Mouse (Mus musculus) liver, embryonic 14.5 days (tissue): ENCODE measurements around the gene Magoh. TPM values are rescaled to one million over a fixed set of nuclear protein-coding genes. Genes with fewer than 3 reads are reported as not detected.

Experiments
- ATAC-seq: fragments of 200-750 bp; cut with Nextera tagmentation; 2 replicates; pipeline ENCODE4 v1.8.0; 2017; ENCODE audit warnings: moderate number of reproducible peaks, mild to moderate bottlenecking, moderate library complexity; ENCODE audit not compliant: insufficient read depth
- DNase-seq, 3 experiments: peaks; one replicate each; pipeline ENCODE4 v3.0.0-alpha.2; 2012 to 2013; ENCODE audit warnings: low read depth in 3 of 3, low spot score in 3 of 3
- H3K27ac ChIP-seq: fragments of 300-500 bp; sonication (generic); 2 replicates; pipeline ENCODE4 v1.5.1; 2014; ENCODE audit warnings: moderate library complexity, mild to moderate bottlenecking, control low read depth, inconsistent platforms
- H3K27me3 ChIP-seq: fragments of 300-500 bp; sonication (generic); 2 replicates; pipeline ENCODE4 v1.6.1; 2014; ENCODE audit warnings: mild to moderate bottlenecking, low read length, moderate library complexity; ENCODE audit not compliant: control insufficient read depth, insufficient read depth
- H3K36me3 ChIP-seq: fragments of 300-500 bp; sonication (generic); replicated peaks from 2 replicates; pipeline ENCODE4 v1.6.1; 2014; ENCODE audit warnings: low read depth; ENCODE audit not compliant: control insufficient read depth, insufficient read depth
- H3K4me1 ChIP-seq, 2 experiments: fragments of 200-500 bp in 1 of 2; fragments of 300-500 bp in 1 of 2; sonication (generic) in 1 of 2; replicated peaks; 2 replicates each; pipeline ENCODE4 v1.6.1; 2012 to 2014; ENCODE audit warnings: antibody characterized with exemption in 1 of 2, inconsistent platforms in 1 of 2, low read length in 1 of 2; ENCODE audit not compliant: control insufficient read depth in 2 of 2, insufficient read depth in 2 of 2
- H3K4me2 ChIP-seq: fragments of 300-500 bp; sonication (generic); 2 replicates; pipeline ENCODE4 v1.6.1; 2014; ENCODE audit warnings: low read depth, mild to moderate bottlenecking, control low read depth, moderate library complexity
- H3K4me3 ChIP-seq, 2 experiments: fragments of 200-500 bp in 1 of 2; fragments of 300-500 bp in 1 of 2; sonication (generic) in 1 of 2; 2 replicates each; pipeline ENCODE4 v1.5.1; 2012 to 2014; ENCODE audit warnings: low read depth in 2 of 2, low read length in 2 of 2, mild to moderate bottlenecking in 2 of 2, control low read depth in 1 of 2, inconsistent platforms in 1 of 2, moderate library complexity in 1 of 2; ENCODE audit not compliant: insufficient read depth in 1 of 2
- H3K9ac ChIP-seq: fragments of 300-500 bp; sonication (generic); replicated peaks from 2 replicates; pipeline ENCODE4 v1.6.1; 2014; ENCODE audit warnings: mild to moderate bottlenecking, control low read depth, moderate library complexity
- H3K9me3 ChIP-seq: fragments of 300-500 bp; sonication (generic); 2 replicates; pipeline ENCODE4 v1.6.1; 2016; ENCODE audit warnings: low read length, mixed read lengths; ENCODE audit not compliant: control insufficient read depth
- CTCF ChIP-seq: IDR thresholded peaks from 2 replicates; pipeline ENCODE4 v1.5.1; 2016; ENCODE audit warnings: antibody characterized with exemption, low read depth, control low read depth
- EP300 ChIP-seq: IDR thresholded peaks from 2 replicates; pipeline ENCODE4 v1.6.1; 2016; ENCODE audit warnings: antibody characterized with exemption, low read depth
- WGBS: fragments of 180-500 bp; shearing (Covaris S2); extraction: QIAGEN DNeasy Blood & Tissue Kit; methylation state at CpG from one replicate; pipeline ENCODE4 v1.1.7; 2014; ENCODE audit not compliant: insufficient replicate concordance; 5-methylcytosine and 5-hydroxymethylcytosine counted together
- polyA plus RNA-seq, 2 experiments: library from polyadenylated mRNA; depleted of rRNA in 1 of 2; stranded (reverse) in 1 of 2; unstranded in 1 of 2; fragments of >200 nt; fragmentation: Nextera tagmentation in 1 of 2; extraction: Ambion mirVana in 1 of 2; gene quantifications; 2 replicates each; pipeline versions ENCODE4 v1.2.1 to v1.2.3; 2012 to 2014

Gene Magoh
- polyA plus RNA-seq, 2 experiments = 100 to 111 TPM

- 74% methylated on average over 2 of the region's 2 CpGs for WGBS
- H3K27ac ChIP-seq = no peak overlapping the region
Observed at GRCm38 (mm10) chr4:107920336-107920735, 40.8 kb downstream of the Magoh start.

DNA sequence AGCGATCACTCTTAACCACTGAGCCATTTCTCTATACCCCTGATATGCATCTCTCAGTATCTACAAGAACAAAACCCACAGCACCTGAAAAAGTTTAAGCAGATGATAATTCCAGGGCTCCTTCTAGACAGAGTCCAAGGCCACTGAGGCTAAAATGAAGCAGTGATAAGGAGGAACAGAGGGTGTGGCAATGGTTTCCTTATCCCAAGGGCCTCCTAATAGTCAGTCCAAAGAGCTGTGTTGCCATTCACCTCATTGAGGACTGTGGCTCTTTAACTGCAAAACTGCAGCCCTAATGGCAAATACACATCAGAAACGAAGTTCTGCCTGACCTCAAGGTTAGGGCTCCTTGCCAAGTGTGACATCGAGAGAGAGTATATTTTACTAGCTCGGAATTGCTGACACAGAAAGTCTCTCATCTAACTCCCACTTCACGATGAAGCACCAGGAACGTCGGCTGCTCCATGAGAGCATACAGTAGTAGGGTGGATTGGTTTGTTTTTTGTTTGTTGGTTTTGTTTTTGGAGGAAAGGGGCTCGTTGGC lies 41.7 kb downstream of the Magoh start:
- Histone ChIP-seq H3K9me3 (no peaks in the 10 kb centered on the region), H3K4me2 (peak overlapping the region; percentile 76), H3K9ac (no peak overlapping the region; the same call in 1 of the 2 replicates), H3K4me3 (0 out of 4 replicates have a peak overlapping the region, but pooled peaks of 1 of the 2 experiments have one; percentile 10), H3K4me1 (peaks cover 25 to 27% of the 10 kb centered on the region in 2 experiments), H3K27me3 (no peaks in the 10 kb centered on the region), H3K27ac (peak overlapping the region; percentile 64), H3K36me3 (no peaks in the 10 kb centered on the region)
- WGBS = 55% methylated on average over 8 of the region's 8 CpGs
- TF ChIP-seq CTCF (no peak), EP300 (no peak)
- DNase-seq = no peak
- no peak for ATAC-seq

More at GRCm38 (mm10) chr4:107920336-107920735, 40.8 kb downstream of the Magoh start:
- ATAC-seq (no peak), DNase-seq (no peak)
- Histone ChIP-seq H3K9me3 (no peaks in the 10 kb centered on the region), H3K4me2 (no peak overlapping the region), H3K36me3 (no peaks in the 10 kb centered on the region), H3K27me3 (no peaks in the 10 kb centered on the region), H3K4me1 (peaks cover 25 to 27% of the 10 kb centered on the region in 2 experiments), H3K4me3 (no peak overlapping the region), H3K9ac (no peak overlapping the region)
- TF ChIP-seq CTCF (no peak), EP300 (no peak)

GRCm38 (mm10) chr4:107921952-107922351 lies 42.4 kb downstream of the Magoh start:
- ATAC-seq = peak; percentile 32; the same call in 1 of the 2 replicates
- peak overlapping the region; percentile 76 for H3K4me2 ChIP-seq
- WGBS = 25% methylated on average over 4 of the region's 4 CpGs
- H3K4me3 ChIP-seq = peak overlapping the region; percentile 53 to 76
- peak; percentile 44 to 54 (median 50) for DNase-seq
- H3K9me3 ChIP-seq = no peaks in the 10 kb centered on the region
- TF ChIP-seq EP300 (no peak), CTCF (no peak)
- H3K4me1 ChIP-seq = peaks cover 25 to 27% of the 10 kb centered on the region in 2 experiments
- H3K27me3 ChIP-seq = no peaks in the 10 kb centered on the region
- H3K36me3 ChIP-seq = no peaks in the 10 kb centered on the region
- peak overlapping the region; percentile 52 for H3K9ac ChIP-seq
- peak overlapping the region; percentile 64 for H3K27ac ChIP-seq

GRCm38 (mm10) chr4:107923145-107923802 lies 43.7 kb downstream of the Magoh start, which contains the start of gene Cpt2:
Cpt2 (minus strand) TSS chr4:107923610.
- 1% methylated on average over 38 of the region's 38 CpGs for WGBS
- Histone ChIP-seq H3K27me3 (no peaks in the 10 kb centered on the region), H3K4me2 (peak within 1 kb of the TSS; percentile 76), H3K27ac (peak within 1 kb of the TSS; percentile 64), H3K9ac (peak within 1 kb of the TSS; percentile 75), H3K4me1 (peaks cover 31 to 35% of the 10 kb centered on the region in 2 experiments), H3K9me3 (no peaks in the 10 kb centered on the region), H3K4me3 (peak within 1 kb of the TSS; percentile 67 to 76), H3K36me3 (no peaks in the 10 kb centered on the region)
- TF ChIP-seq EP300 = no peak
- TF ChIP-seq CTCF = peak; percentile 47
- peak; percentile 90 for ATAC-seq
- peak; percentile 93 to 95 (median 93) for DNase-seq

GRCm38 (mm10) chr4:107923803-107924194 lies 44.2 kb downstream of the Magoh start:
- peak overlapping the region; percentile 59 for H3K27ac ChIP-seq
- WGBS = 38% methylated on average over 7 of the region's 7 CpGs

More at GRCm38 (mm10) chr4:107923803-107924194, 44.2 kb downstream of the Magoh start:
- Histone ChIP-seq H3K36me3 (no peaks in the 10 kb centered on the region), H3K9me3 (no peaks in the 10 kb centered on the region), H3K9ac (peak overlapping the region; percentile 35), H3K4me1 (peaks cover 37 to 40% of the 10 kb centered on the region in 2 experiments), H3K4me3 (peak overlapping the region in 1 of 2 experiments; percentile 76; a peak in 3 of 4 replicates), H3K27me3 (no peaks in the 10 kb centered on the region), H3K4me2 (peak overlapping the region; percentile 76)
- TF ChIP-seq EP300 (no peak), CTCF (no peak)
- DNase-seq (no peak), ATAC-seq (no peak)
